Mouse (Mus musculus) cortical plate, adult 2 months (tissue): ENCODE results near the gene Cacna1d.

ENCODE experiments used
- CTCF ChIP-seq: fragments of 200-500 bp; IDR thresholded peaks from 2 replicates; pipeline ENCODE4 v1.5.1; 2011; ENCODE audit warnings: mild to moderate bottlenecking, control low read depth, low read length; ENCODE audit not compliant: insufficient read depth; ENCODE audit errors: extremely low read depth
- POLR2A ChIP-seq: fragments of 200-500 bp; IDR thresholded peaks from 2 replicates; pipeline ENCODE4 v1.6.1; 2011; ENCODE audit warnings: mild to moderate bottlenecking, low read length, control low read depth; ENCODE audit not compliant: insufficient read depth; ENCODE audit errors: extremely low read depth

- TF ChIP-seq POLR2A: no peak
- TF ChIP-seq CTCF: no peak
Measured at GRCm38 (mm10) chr14:30439915-30440314, 51.3 kb downstream of the Cacna1d start.
